Mouse (Mus musculus): ENCODE measurements at regions not wholly inside any gene's neighbourhood (a gene's known extent, or its start where the extent isn't known, plus 50 kb on each side); places are given as distances from the start of the nearest gene placed in this dataset.
A peak's percentile ranks its signal among the peaks of the same experiment; 100 is the strongest.

DNA sequence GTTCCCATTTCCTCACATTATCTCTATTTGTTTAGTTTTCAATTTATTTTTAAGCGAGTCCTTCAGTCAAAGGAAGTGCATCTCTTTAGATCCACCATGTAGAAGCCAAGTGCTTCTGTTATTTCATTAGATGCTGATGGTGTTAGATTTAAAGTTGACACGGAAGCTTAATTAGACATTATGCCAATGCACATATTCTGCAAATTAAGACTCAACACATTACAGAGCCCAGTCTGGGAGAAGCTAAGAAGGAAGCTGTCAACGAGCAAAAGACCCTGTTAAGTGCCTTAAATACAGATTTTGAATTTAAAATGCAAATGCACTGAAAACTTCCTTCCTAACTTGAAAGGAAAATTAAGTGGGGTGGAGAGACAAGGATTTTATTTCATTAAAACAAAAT lies 461.6 kb downstream of the Nuf2 start:
- no peak for TF ChIP-seq CTCF (conservative IDR thresholded peaks at IDR 0.05; ENCODE audit: insufficient read depth, insufficient read length, low read depth, low read length)
- no peak for TF ChIP-seq POLR2A (IDR thresholded peaks at IDR 0.05; ENCODE audit: low read depth, low read length)
- Histone ChIP-seq H3K27ac (ENCODE audit: insufficient read depth, low read depth, low read length) (no peak overlapping the region), H3K36me3 (ENCODE audit: control insufficient read depth, insufficient read depth, low read length) (no peaks in the 10 kb centered on the region), H3K4me1 (ENCODE audit: control insufficient read depth, insufficient read depth, low read length) (no peaks in the 10 kb centered on the region), H3K27me3 (replicated peaks; ENCODE audit: control insufficient read depth, insufficient read depth, low read length) (no peaks in the 10 kb centered on the region), H3K4me3 (ENCODE audit: insufficient read depth, low read depth, low read length) (no peak overlapping the region)
- DNase-seq: no peak
- WGBS: 86% methylated on average over 3 of the region's 3 CpGs

DNA sequence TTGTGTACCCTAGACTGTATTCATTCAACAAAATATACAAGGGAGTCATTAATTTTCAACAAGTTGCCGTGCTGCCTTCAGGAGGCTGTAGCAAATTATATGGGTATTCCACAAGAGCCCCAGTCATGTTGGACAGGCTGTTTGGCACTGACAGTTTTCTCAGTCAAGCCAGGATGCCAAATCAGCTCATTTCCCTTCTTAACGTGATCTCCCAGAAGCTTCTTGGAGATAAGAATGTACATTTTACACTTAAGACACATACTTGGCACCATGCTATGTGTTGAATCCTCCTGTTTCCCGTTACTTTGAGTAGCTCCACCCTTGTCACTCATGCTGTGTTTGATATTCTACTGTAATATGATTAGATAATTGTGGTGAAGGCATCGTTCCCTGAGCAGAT lies 464.5 kb downstream of the Nuf2 start:
- no peaks in the 10 kb centered on the region for H3K36me3 ChIP-seq (ENCODE audit: control insufficient read depth, insufficient read depth, low read length)
- H3K4me3 ChIP-seq (ENCODE audit: insufficient read depth, low read depth, low read length): no peak overlapping the region
- WGBS: 64% methylated on average over 4 of the region's 4 CpGs
- peak; percentile 35 for DNase-seq
- no peak overlapping the region for H3K27ac ChIP-seq (ENCODE audit: insufficient read depth, low read depth, low read length)
- no peaks in the 10 kb centered on the region for H3K4me1 ChIP-seq (ENCODE audit: control insufficient read depth, insufficient read depth, low read length)
- no peak for TF ChIP-seq CTCF (conservative IDR thresholded peaks at IDR 0.05; ENCODE audit: insufficient read depth, insufficient read length, low read depth, low read length)
- no peak for TF ChIP-seq POLR2A (IDR thresholded peaks at IDR 0.05; ENCODE audit: low read depth, low read length)
- no peaks in the 10 kb centered on the region for H3K27me3 ChIP-seq (replicated peaks; ENCODE audit: control insufficient read depth, insufficient read depth, low read length)

GRCm38 (mm10) chr1:169060627-169061026 lies 470.6 kb downstream of the Nuf2 start:
- TF ChIP-seq CTCF (conservative IDR thresholded peaks at IDR 0.05; ENCODE audit: insufficient read depth, insufficient read length, low read depth, low read length) (no peak), POLR2A (IDR thresholded peaks at IDR 0.05; ENCODE audit: low read depth, low read length) (no peak)
- Histone ChIP-seq H3K36me3 (ENCODE audit: control insufficient read depth, insufficient read depth, low read length) (no peaks in the 10 kb centered on the region), H3K27ac (ENCODE audit: insufficient read depth, low read depth, low read length) (no peak overlapping the region), H3K4me3 (ENCODE audit: insufficient read depth, low read depth, low read length) (no peak overlapping the region), H3K27me3 (replicated peaks; ENCODE audit: control insufficient read depth, insufficient read depth, low read length) (no peaks in the 10 kb centered on the region), H3K4me1 (ENCODE audit: control insufficient read depth, insufficient read depth, low read length) (no peaks in the 10 kb centered on the region)
- no peak for DNase-seq
- WGBS: 88% methylated on average over 6 of the region's 6 CpGs

DNA sequence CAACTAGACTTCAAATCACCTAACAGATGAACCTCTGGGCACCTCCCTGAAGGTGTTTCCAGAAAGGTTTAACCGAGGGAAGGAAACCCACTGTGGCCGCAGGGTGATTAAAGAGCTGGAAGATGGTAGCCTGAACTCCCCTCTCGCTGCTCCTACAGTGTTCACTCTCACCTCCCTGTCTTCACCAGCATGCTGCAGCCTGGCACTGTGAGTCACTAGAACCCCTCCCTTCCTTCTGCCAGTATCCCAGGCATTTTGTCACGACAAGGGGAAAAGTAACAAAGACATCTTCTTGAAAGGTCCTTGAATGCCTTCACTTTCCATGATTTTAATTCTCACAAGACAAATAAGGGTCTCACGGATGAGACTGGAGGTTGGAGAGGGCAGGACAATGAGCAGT lies 471.1 kb downstream of the Nuf2 start:
- H3K27me3 ChIP-seq (replicated peaks; ENCODE audit: control insufficient read depth, insufficient read depth, low read length): no peaks in the 10 kb centered on the region
- H3K36me3 ChIP-seq (ENCODE audit: control insufficient read depth, insufficient read depth, low read length): no peaks in the 10 kb centered on the region
- H3K4me1 ChIP-seq (ENCODE audit: control insufficient read depth, insufficient read depth, low read length): no peaks in the 10 kb centered on the region
- no peak overlapping the region for H3K27ac ChIP-seq (ENCODE audit: insufficient read depth, low read depth, low read length)
- WGBS: 81% methylated on average over 5 of the region's 5 CpGs
- no peak for TF ChIP-seq POLR2A (IDR thresholded peaks at IDR 0.05; ENCODE audit: low read depth, low read length)
- TF ChIP-seq CTCF (conservative IDR thresholded peaks at IDR 0.05; ENCODE audit: insufficient read depth, insufficient read length, low read depth, low read length): no peak
- DNase-seq: no peak
- H3K4me3 ChIP-seq (ENCODE audit: insufficient read depth, low read depth, low read length): no peak overlapping the region

DNA sequence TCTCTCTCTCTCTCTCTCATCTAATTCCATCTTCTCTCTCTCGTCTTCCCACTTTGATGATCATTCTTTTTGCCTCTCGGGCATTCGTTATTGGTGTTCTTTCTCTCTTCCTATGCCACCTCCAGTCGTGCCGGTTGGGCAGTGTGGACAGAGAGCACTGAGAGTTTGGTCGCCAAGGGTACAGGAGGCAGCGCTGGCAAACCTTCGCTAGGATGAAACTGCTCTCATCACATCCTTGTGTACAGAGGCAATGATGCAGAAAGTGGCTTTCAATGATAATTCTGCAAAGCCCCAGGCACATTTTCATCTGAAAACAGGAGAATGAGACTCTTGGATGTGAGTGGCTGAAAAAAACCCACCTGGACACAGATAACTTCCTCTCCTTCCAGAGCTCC lies 479.4 kb downstream of the Nuf2 start:
- peak; percentile 6 for DNase-seq
- peaks cover 11% of the 10 kb centered on the region for H3K4me1 ChIP-seq (ENCODE audit: control insufficient read depth, insufficient read depth, low read length)
- H3K27ac ChIP-seq (ENCODE audit: insufficient read depth, low read depth, low read length): no peak overlapping the region; the same call in 1 of the 2 replicates
- no peak for TF ChIP-seq CTCF (conservative IDR thresholded peaks at IDR 0.05; ENCODE audit: insufficient read depth, insufficient read length, low read depth, low read length)
- no peak for TF ChIP-seq POLR2A (IDR thresholded peaks at IDR 0.05; ENCODE audit: low read depth, low read length)
- H3K27me3 ChIP-seq (replicated peaks; ENCODE audit: control insufficient read depth, insufficient read depth, low read length): no peaks in the 10 kb centered on the region
- no peak overlapping the region for H3K4me3 ChIP-seq (ENCODE audit: insufficient read depth, low read depth, low read length)
- no peaks in the 10 kb centered on the region for H3K36me3 ChIP-seq (ENCODE audit: control insufficient read depth, insufficient read depth, low read length)
- 75% methylated on average over 8 of the region's 8 CpGs for WGBS

DNA sequence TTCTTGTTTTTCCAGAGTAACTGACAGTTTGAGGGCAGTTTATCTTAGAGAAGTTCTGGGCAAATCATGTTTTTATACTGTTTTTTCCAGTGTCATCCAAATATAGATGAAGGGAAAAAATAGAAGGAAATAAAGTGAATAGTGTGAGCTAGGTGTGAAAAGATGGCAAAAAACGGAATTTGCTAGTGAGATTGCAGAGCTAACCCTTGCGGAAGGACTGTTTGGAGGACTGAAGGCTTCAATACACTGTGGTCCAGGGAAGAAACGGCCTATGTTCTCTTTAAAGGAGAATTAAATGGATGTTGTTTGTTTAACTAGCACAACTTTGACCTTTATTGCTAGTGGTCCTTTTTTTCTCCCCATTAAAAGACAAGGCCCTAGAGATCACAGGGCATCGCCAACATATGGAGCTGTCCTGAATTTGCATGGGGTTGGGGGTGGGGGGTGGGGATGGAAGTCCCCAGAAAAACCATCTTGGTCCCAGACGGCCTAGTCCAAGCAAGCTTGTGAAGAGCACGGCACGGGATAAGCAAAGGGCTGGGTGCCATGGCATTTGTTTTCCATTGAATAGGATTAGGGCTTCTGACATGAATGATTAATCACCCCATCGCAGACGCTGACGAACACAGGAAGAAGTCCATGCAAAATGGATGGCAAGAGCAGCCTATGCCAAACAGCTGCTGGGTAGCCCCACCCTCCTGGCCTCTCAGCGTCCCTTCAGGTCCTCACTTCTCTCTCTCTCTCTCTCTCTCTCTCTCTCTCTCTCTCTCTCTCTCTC lies 480.0 kb downstream of the Nuf2 start:
- TF ChIP-seq CTCF (conservative IDR thresholded peaks at IDR 0.05; ENCODE audit: insufficient read depth, insufficient read length, low read depth, low read length) (no peak), POLR2A (IDR thresholded peaks at IDR 0.05; ENCODE audit: low read depth, low read length) (no peak)
- 44% methylated on average over 11 of the region's 11 CpGs for WGBS
- no peak overlapping the region for H3K4me3 ChIP-seq (ENCODE audit: insufficient read depth, low read depth, low read length)
- H3K36me3 ChIP-seq (ENCODE audit: control insufficient read depth, insufficient read depth, low read length): no peaks in the 10 kb centered on the region
- no peak overlapping the region for H3K27ac ChIP-seq (ENCODE audit: insufficient read depth, low read depth, low read length)
- no peaks in the 10 kb centered on the region for H3K27me3 ChIP-seq (replicated peaks; ENCODE audit: control insufficient read depth, insufficient read depth, low read length)
- H3K4me1 ChIP-seq (ENCODE audit: control insufficient read depth, insufficient read depth, low read length): peaks cover 11% of the 10 kb centered on the region
- peak; percentile 51 for DNase-seq

- Histone ChIP-seq H3K27me3 (replicated peaks; ENCODE audit: control insufficient read depth, insufficient read depth, low read length) (no peaks in the 10 kb centered on the region), H3K4me3 (ENCODE audit: insufficient read depth, low read depth, low read length) (no peak overlapping the region), H3K27ac (ENCODE audit: insufficient read depth, low read depth, low read length) (peak overlapping the region; percentile 83; the same call in 1 of the 2 replicates), H3K4me1 (ENCODE audit: control insufficient read depth, insufficient read depth, low read length) (peaks cover 11% of the 10 kb centered on the region), H3K36me3 (ENCODE audit: control insufficient read depth, insufficient read depth, low read length) (no peaks in the 10 kb centered on the region)
- DNase-seq: peak; percentile 77
- 71% methylated on average over 2 of the region's 2 CpGs for WGBS
- TF ChIP-seq POLR2A (IDR thresholded peaks at IDR 0.05; ENCODE audit: low read depth, low read length) (no peak), CTCF (conservative IDR thresholded peaks at IDR 0.05; ENCODE audit: insufficient read depth, insufficient read length, low read depth, low read length) (no peak)
Measured at GRCm38 (mm10) chr1:169049846-169050245, 481.4 kb downstream of the Nuf2 start.

All from kidney, adult 2 months (tissue).